Mouse (Mus musculus): Measurements from ENCODE around the gene Nfkb1. TPM values are rescaled to one million over a fixed set of nuclear protein-coding genes. Genes with fewer than 3 reads are reported as not detected.

The Nfkb1 gene
- polyA plus RNA-seq, 1 experiment from 2014 or later: 22.6 TPM

- Histone ChIP-seq H3K36me3 (ENCODE audit: control insufficient read depth, insufficient read depth, low read length) (no peaks in the 10 kb centered on the region), H3K9ac (ENCODE audit: low read length) (no peak overlapping the region), H3K27me3 (ENCODE audit: control insufficient read depth, insufficient read depth, low read length) (no peaks in the 10 kb centered on the region), H3K4me2 (ENCODE audit: low read depth, low read length) (no peak overlapping the region), H3K27ac (ENCODE audit: low read length) (no peak overlapping the region), H3K4me1 (ENCODE audit: control insufficient read depth, insufficient read depth, low read length) (no peaks in the 10 kb centered on the region), H3K9me3 (replicated peaks; ENCODE audit: control insufficient read depth, low read length) (no peaks in the 10 kb centered on the region), H3K4me3 (replicated peaks; ENCODE audit: low read length) (no peak overlapping the region)
- WGBS: 81% methylated on average over 4 of the region's 4 CpGs
- ATAC-seq (ENCODE audit: insufficient read depth, low FRiP score): no peak
Observed at GRCm38 (mm10) chr3:135565306-135565705, 126.0 kb downstream of the Nfkb1 start.

- Histone ChIP-seq H3K4me1 (ENCODE audit: control insufficient read depth, insufficient read depth, low read length) (no peaks in the 10 kb centered on the region), H3K36me3 (ENCODE audit: control insufficient read depth, insufficient read depth, low read length) (no peaks in the 10 kb centered on the region), H3K9me3 (replicated peaks; ENCODE audit: control insufficient read depth, low read length) (no peaks in the 10 kb centered on the region), H3K9ac (ENCODE audit: low read length) (no peak overlapping the region), H3K27me3 (ENCODE audit: control insufficient read depth, insufficient read depth, low read length) (no peaks in the 10 kb centered on the region), H3K4me2 (ENCODE audit: low read depth, low read length) (no peak overlapping the region), H3K4me3 (replicated peaks; ENCODE audit: low read length) (no peak overlapping the region), H3K27ac (ENCODE audit: low read length) (no peak overlapping the region)
- 70% methylated on average over 9 of the region's 9 CpGs for WGBS
- no peak for ATAC-seq (ENCODE audit: insufficient read depth, low FRiP score)
Observed at GRCm38 (mm10) chr3:135564706-135565105, 126.6 kb downstream of the Nfkb1 start.

- Histone ChIP-seq H3K9me3 (replicated peaks; ENCODE audit: control insufficient read depth, low read length) (no peaks in the 10 kb centered on the region), H3K36me3 (ENCODE audit: control insufficient read depth, insufficient read depth, low read length) (no peaks in the 10 kb centered on the region), H3K27me3 (ENCODE audit: control insufficient read depth, insufficient read depth, low read length) (no peaks in the 10 kb centered on the region), H3K27ac (ENCODE audit: low read length) (no peak overlapping the region), H3K4me3 (replicated peaks; ENCODE audit: low read length) (no peak overlapping the region), H3K4me1 (ENCODE audit: control insufficient read depth, insufficient read depth, low read length) (no peaks in the 10 kb centered on the region), H3K9ac (ENCODE audit: low read length) (no peak overlapping the region), H3K4me2 (ENCODE audit: low read depth, low read length) (no peak overlapping the region)
- ATAC-seq (ENCODE audit: insufficient read depth, low FRiP score): no peak
- WGBS: 81% methylated on average over 17 of the region's 17 CpGs
Observed at GRCm38 (mm10) chr3:135563163-135563689, 128.1 kb downstream of the Nfkb1 start.

- Histone ChIP-seq H3K27ac (ENCODE audit: low read length) (no peak overlapping the region), H3K4me3 (replicated peaks; ENCODE audit: low read length) (no peak overlapping the region), H3K9ac (ENCODE audit: low read length) (no peak overlapping the region), H3K4me1 (ENCODE audit: control insufficient read depth, insufficient read depth, low read length) (no peaks in the 10 kb centered on the region), H3K27me3 (ENCODE audit: control insufficient read depth, insufficient read depth, low read length) (no peaks in the 10 kb centered on the region), H3K36me3 (ENCODE audit: control insufficient read depth, insufficient read depth, low read length) (no peaks in the 10 kb centered on the region), H3K4me2 (ENCODE audit: low read depth, low read length) (no peak overlapping the region), H3K9me3 (replicated peaks; ENCODE audit: control insufficient read depth, low read length) (no peaks in the 10 kb centered on the region)
- ATAC-seq (ENCODE audit: insufficient read depth, low FRiP score): no peak
- WGBS: 73% methylated on average over 7 of the region's 7 CpGs
Observed at GRCm38 (mm10) chr3:135562036-135562435, 129.3 kb downstream of the Nfkb1 start.

- no peak for ATAC-seq (ENCODE audit: insufficient read depth, low FRiP score)
Observed at GRCm38 (mm10) chr3:135556851-135557662, 134.3 kb downstream of the Nfkb1 start.

GRCm38 (mm10) chr3:135556052-135556587, 135.2 kb downstream of the Nfkb1 start:
- Histone ChIP-seq H3K4me3 (replicated peaks; ENCODE audit: low read length) (no peak overlapping the region), H3K9me3 (replicated peaks; ENCODE audit: control insufficient read depth, low read length) (no peaks in the 10 kb centered on the region), H3K4me1 (ENCODE audit: control insufficient read depth, insufficient read depth, low read length) (no peaks in the 10 kb centered on the region), H3K27me3 (ENCODE audit: control insufficient read depth, insufficient read depth, low read length) (no peaks in the 10 kb centered on the region), H3K36me3 (ENCODE audit: control insufficient read depth, insufficient read depth, low read length) (no peaks in the 10 kb centered on the region), H3K27ac (ENCODE audit: low read length) (no peak overlapping the region), H3K4me2 (ENCODE audit: low read depth, low read length) (no peak overlapping the region), H3K9ac (ENCODE audit: low read length) (no peak overlapping the region)
- ATAC-seq (ENCODE audit: insufficient read depth, low FRiP score): no peak
- WGBS: 67% methylated on average over 7 of the region's 7 CpGs

More at GRCm38 (mm10) chr3:135556851-135557662, 134.3 kb downstream of the Nfkb1 start:
- no peak overlapping the region for H3K27ac ChIP-seq (ENCODE audit: low read length)
- no peak overlapping the region for H3K9ac ChIP-seq (ENCODE audit: low read length)
- no peaks in the 10 kb centered on the region for H3K36me3 ChIP-seq (ENCODE audit: control insufficient read depth, insufficient read depth, low read length)
- H3K9me3 ChIP-seq (replicated peaks; ENCODE audit: control insufficient read depth, low read length): no peaks in the 10 kb centered on the region
- no peaks in the 10 kb centered on the region for H3K4me1 ChIP-seq (ENCODE audit: control insufficient read depth, insufficient read depth, low read length)
- no peak overlapping the region for H3K4me2 ChIP-seq (ENCODE audit: low read depth, low read length)
- WGBS: 68% methylated on average over 12 of the region's 12 CpGs
- H3K27me3 ChIP-seq (ENCODE audit: control insufficient read depth, insufficient read depth, low read length): no peaks in the 10 kb centered on the region
- no peak overlapping the region for H3K4me3 ChIP-seq (replicated peaks; ENCODE audit: low read length)

- Histone ChIP-seq H3K4me1 (ENCODE audit: control insufficient read depth, insufficient read depth, low read length) (no peaks in the 10 kb centered on the region), H3K9me3 (replicated peaks; ENCODE audit: control insufficient read depth, low read length) (no peaks in the 10 kb centered on the region), H3K27ac (ENCODE audit: low read length) (no peak overlapping the region), H3K4me2 (ENCODE audit: low read depth, low read length) (no peak overlapping the region), H3K9ac (ENCODE audit: low read length) (no peak overlapping the region), H3K27me3 (ENCODE audit: control insufficient read depth, insufficient read depth, low read length) (no peaks in the 10 kb centered on the region), H3K36me3 (ENCODE audit: control insufficient read depth, insufficient read depth, low read length) (no peaks in the 10 kb centered on the region), H3K4me3 (replicated peaks; ENCODE audit: low read length) (no peak overlapping the region)
- ATAC-seq (ENCODE audit: insufficient read depth, low FRiP score): no peak
- 82% methylated on average over 6 of the region's 6 CpGs for WGBS
Observed at GRCm38 (mm10) chr3:135555192-135555591, 136.2 kb downstream of the Nfkb1 start.

- Histone ChIP-seq H3K4me3 (replicated peaks; ENCODE audit: low read length) (no peak overlapping the region), H3K4me1 (ENCODE audit: control insufficient read depth, insufficient read depth, low read length) (no peaks in the 10 kb centered on the region), H3K9ac (ENCODE audit: low read length) (no peak overlapping the region), H3K9me3 (replicated peaks; ENCODE audit: control insufficient read depth, low read length) (no peaks in the 10 kb centered on the region), H3K36me3 (ENCODE audit: control insufficient read depth, insufficient read depth, low read length) (no peaks in the 10 kb centered on the region), H3K27ac (ENCODE audit: low read length) (no peak overlapping the region), H3K27me3 (ENCODE audit: control insufficient read depth, insufficient read depth, low read length) (no peaks in the 10 kb centered on the region), H3K4me2 (ENCODE audit: low read depth, low read length) (no peak overlapping the region)
- ATAC-seq (ENCODE audit: insufficient read depth, low FRiP score): no peak
- WGBS: 77% methylated on average over 5 of the region's 5 CpGs
Observed at GRCm38 (mm10) chr3:135552874-135553273, 138.5 kb downstream of the Nfkb1 start.

GRCm38 (mm10) chr3:135547298-135547697, 144.0 kb downstream of the Nfkb1 start:
- no peaks in the 10 kb centered on the region for H3K4me1 ChIP-seq (ENCODE audit: control insufficient read depth, insufficient read depth, low read length)
- no peak overlapping the region for H3K9ac ChIP-seq (ENCODE audit: low read length)
- H3K4me2 ChIP-seq (ENCODE audit: low read depth, low read length): no peak overlapping the region
- no peak overlapping the region for H3K27ac ChIP-seq (ENCODE audit: low read length)
- H3K9me3 ChIP-seq (replicated peaks; ENCODE audit: control insufficient read depth, low read length): no peaks in the 10 kb centered on the region
- H3K27me3 ChIP-seq (ENCODE audit: control insufficient read depth, insufficient read depth, low read length): no peaks in the 10 kb centered on the region
- ATAC-seq (ENCODE audit: insufficient read depth, low FRiP score): no peak
- no peak overlapping the region for H3K4me3 ChIP-seq (replicated peaks; ENCODE audit: low read length)
- 66% methylated on average over 8 of the region's 8 CpGs for WGBS
- no peaks in the 10 kb centered on the region for H3K36me3 ChIP-seq (ENCODE audit: control insufficient read depth, insufficient read depth, low read length)

Data from stomach, embryonic 16.5 days (tissue).